Mouse (Mus musculus) liver, adult 2 months (tissue): ENCODE results near the gene Stk4. TPM values are rescaled to one million over a fixed set of nuclear protein-coding genes. Genes with fewer than 3 reads are reported as not detected.

ENCODE experiments used
- DNase-seq: peaks from one replicate; pipeline ENCODE4 v3.0.0-alpha.2; 2011; ENCODE audit warnings: low read depth, low spot score; ENCODE audit errors: extremely low read depth
- H3K27ac ChIP-seq: fragments of 200-500 bp; replicated peaks from 2 replicates; pipeline ENCODE4 v1.5.1; 2012; ENCODE audit warnings: low read depth, mild to moderate bottlenecking, control low read depth, inconsistent platforms, low read length; ENCODE audit not compliant: insufficient read depth
- H3K27me3 ChIP-seq: fragments of 200-500 bp; 2 replicates; pipeline ENCODE4 v1.6.1; 2012; ENCODE audit warnings: mild to moderate bottlenecking, moderate library complexity, low read length, inconsistent platforms; ENCODE audit not compliant: control insufficient read depth, insufficient read depth
- H3K36me3 ChIP-seq: fragments of 200-500 bp; 2 replicates; pipeline ENCODE4 v1.6.1; 2012; ENCODE audit warnings: low read length, inconsistent platforms; ENCODE audit not compliant: control insufficient read depth, insufficient read depth
- H3K4me1 ChIP-seq: fragments of 200-500 bp; 2 replicates; pipeline ENCODE4 v1.6.1; 2011; ENCODE audit warnings: low read length; ENCODE audit not compliant: control insufficient read depth, insufficient read depth
- H3K4me3 ChIP-seq: fragments of 200-500 bp; 2 replicates; pipeline ENCODE4 v1.5.1; 2011; ENCODE audit warnings: low read depth, mild to moderate bottlenecking, control low read depth, low read length, moderate library complexity; ENCODE audit not compliant: insufficient read depth
- H3K79me2 ChIP-seq: fragments of 200-500 bp; 2 replicates; pipeline ENCODE4 v1.6.1; 2012; ENCODE audit warnings: inconsistent platforms, mild to moderate bottlenecking, low read length, moderate library complexity; ENCODE audit not compliant: control insufficient read depth, insufficient read depth
- H3K9ac ChIP-seq: fragments of 200-500 bp; 2 replicates; pipeline ENCODE4 v1.6.1; 2012; ENCODE audit warnings: low read depth, mild to moderate bottlenecking, control low read depth, inconsistent platforms, low read length
- CTCF ChIP-seq: fragments of 200-500 bp; IDR thresholded peaks from 2 replicates; pipeline ENCODE4 v1.5.1; 2011; ENCODE audit warnings: low read depth, low read length, control low read depth
- POLR2A ChIP-seq: fragments of 200-500 bp; IDR thresholded peaks from 2 replicates; pipeline ENCODE4 v1.6.1; 2011; ENCODE audit warnings: low read length, control low read depth; ENCODE audit not compliant: insufficient read depth; ENCODE audit errors: extremely low read depth
- WGBS: fragments of 180-500 bp; shearing (Covaris S2); methylation state at CpG from one replicate; pipeline ENCODE4 v1.1.7; 2018; 5-methylcytosine and 5-hydroxymethylcytosine counted together
- polyA plus RNA-seq: library from polyadenylated mRNA; depleted of rRNA; stranded (reverse); fragments of >200 nt; gene quantifications from 2 replicates; pipeline ENCODE4 v1.2.3, GENCODE M21; 2012
- total RNA-seq: library from RNA; depleted of rRNA; stranded (reverse); fragments of >200 nt; gene quantifications from 2 replicates; pipeline ENCODE4 v1.2.3, GENCODE M21; 2014

The Stk4 gene
- total and polyA plus RNA-seq, 2 experiments, result 4.7 to 13.9 TPM

- Histone ChIP-seq H3K4me1 (no peaks in the 10 kb centered on the region), H3K9ac (no peak overlapping the region), H3K27me3 (no peaks in the 10 kb centered on the region), H3K79me2 (no peaks in the 10 kb centered on the region), H3K36me3 (peaks cover 8% of the 10 kb centered on the region; the same call in 1 of the 2 replicates), H3K27ac (no peak overlapping the region), H3K4me3 (no peak overlapping the region)
- WGBS, result 92% methylated on average over 16 of the region's 16 CpGs
- no peak for TF ChIP-seq POLR2A
- TF ChIP-seq CTCF, result no peak
- DNase-seq, result no peak
Measured at GRCm38 (mm10) chr2:164107125-164107874, 37.2 kb downstream of the Stk4 start.

DNA sequence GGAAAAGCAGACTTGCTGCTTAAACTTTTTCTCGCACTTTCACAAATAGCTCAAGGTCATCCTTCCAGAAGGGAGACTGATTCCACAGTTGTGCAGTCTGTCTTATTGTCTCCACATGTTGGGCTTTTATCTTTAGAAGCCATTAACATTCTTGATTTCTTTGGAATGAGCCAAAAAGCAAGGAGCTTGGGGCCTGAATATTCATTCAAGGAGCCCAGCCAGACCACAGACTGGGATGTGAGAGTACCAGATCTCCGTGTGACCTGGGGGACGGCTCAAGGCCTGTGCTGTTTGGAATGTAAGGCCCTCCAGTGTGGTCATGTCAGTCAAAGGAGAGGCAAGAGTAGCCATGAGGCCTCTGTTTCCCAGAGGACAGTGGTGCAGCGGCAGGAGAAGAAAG is 38.4 kb downstream of the Stk4 start:
- H3K27ac ChIP-seq, result no peak overlapping the region
- H3K9ac ChIP-seq, result no peak overlapping the region
- H3K36me3 ChIP-seq, result peaks cover 6% of the 10 kb centered on the region; the same call in 1 of the 2 replicates
- no peak overlapping the region for H3K4me3 ChIP-seq
- WGBS, result 94% methylated on average over 4 of the region's 4 CpGs
- H3K27me3 ChIP-seq, result no peaks in the 10 kb centered on the region
- no peak for TF ChIP-seq CTCF
- TF ChIP-seq POLR2A, result no peak
- H3K79me2 ChIP-seq, result no peaks in the 10 kb centered on the region
- no peaks in the 10 kb centered on the region for H3K4me1 ChIP-seq
- DNase-seq, result no peak

GRCm38 (mm10) chr2:164111546-164111945 is 41.4 kb downstream of the Stk4 start:
- H3K4me3 ChIP-seq, result no peak overlapping the region
- H3K4me1 ChIP-seq, result no peaks in the 10 kb centered on the region
- peaks cover 7% of the 10 kb centered on the region for H3K36me3 ChIP-seq
- no peaks in the 10 kb centered on the region for H3K27me3 ChIP-seq
- no peak overlapping the region for H3K9ac ChIP-seq
- no peaks in the 10 kb centered on the region for H3K79me2 ChIP-seq
- H3K27ac ChIP-seq, result no peak overlapping the region
- WGBS, result 84% methylated on average over 8 of the region's 8 CpGs
- TF ChIP-seq POLR2A (no peak), CTCF (no peak)
- no peak for DNase-seq

GRCm38 (mm10) chr2:164114051-164114450 is 43.9 kb downstream of the Stk4 start:
- Histone ChIP-seq H3K79me2 (no peaks in the 10 kb centered on the region), H3K9ac (no peak overlapping the region), H3K36me3 (peaks cover 16% of the 10 kb centered on the region), H3K27me3 (no peaks in the 10 kb centered on the region), H3K4me1 (no peaks in the 10 kb centered on the region), H3K4me3 (no peak overlapping the region), H3K27ac (no peak overlapping the region)
- WGBS, result 96% methylated on average over 6 of the region's 6 CpGs
- no peak for DNase-seq
- TF ChIP-seq POLR2A (no peak), CTCF (no peak)

DNA sequence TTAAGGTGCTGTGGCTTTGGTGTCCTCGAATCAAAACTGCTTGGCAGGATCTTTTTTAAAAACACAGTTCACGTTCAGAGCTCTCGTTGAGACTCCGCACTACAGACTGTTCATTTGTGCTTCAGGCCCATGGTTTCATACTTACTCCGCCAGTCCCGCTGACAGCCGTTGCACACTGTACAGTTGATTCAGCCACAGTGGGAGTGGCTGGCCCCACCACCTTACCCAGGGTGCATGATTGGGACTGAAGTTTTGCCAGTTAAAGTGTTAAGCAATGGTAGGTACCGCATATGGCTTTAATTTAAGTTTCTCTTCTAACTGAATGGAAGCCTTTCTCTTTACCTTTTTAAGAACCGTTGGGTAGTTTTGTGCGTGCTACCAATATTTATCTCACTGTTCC is 45.4 kb downstream of the Stk4 start:
- 91% methylated on average over 10 of the region's 10 CpGs for WGBS
- no peak for DNase-seq

DNA sequence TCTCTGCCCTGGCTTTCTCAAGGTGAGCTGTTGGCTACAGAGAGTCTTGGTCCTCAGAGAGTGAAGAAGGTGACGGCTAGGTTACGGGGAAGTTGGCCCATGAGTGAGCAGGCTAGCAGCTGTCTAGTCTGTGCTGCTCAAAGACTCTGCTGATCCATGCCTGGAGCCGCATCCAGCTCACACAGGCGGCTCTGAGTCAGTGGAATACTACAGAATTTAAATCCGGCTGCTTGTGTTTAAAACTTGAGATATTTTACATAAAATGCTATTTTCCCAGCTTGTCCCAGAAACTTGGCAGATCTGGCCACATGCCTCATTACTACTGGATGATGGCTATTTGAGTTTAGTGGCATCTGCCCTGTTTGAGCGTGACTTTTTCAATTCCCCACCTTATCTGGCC is 49.4 kb downstream of the Stk4 start:
- Histone ChIP-seq H3K27ac (no peak overlapping the region), H3K9ac (no peak overlapping the region), H3K79me2 (no peaks in the 10 kb centered on the region), H3K27me3 (no peaks in the 10 kb centered on the region), H3K4me1 (no peaks in the 10 kb centered on the region), H3K4me3 (no peak overlapping the region), H3K36me3 (peaks cover 30% of the 10 kb centered on the region)
- TF ChIP-seq CTCF, result no peak
- no peak for TF ChIP-seq POLR2A
- WGBS, result 98% methylated on average over 6 of the region's 6 CpGs
- no peak for DNase-seq

More for the DNA sequence above, 45.4 kb downstream of the Stk4 start:
- no peak for TF ChIP-seq POLR2A
- no peak for TF ChIP-seq CTCF
- Histone ChIP-seq H3K27ac (no peak overlapping the region), H3K36me3 (peaks cover 26% of the 10 kb centered on the region), H3K4me1 (no peaks in the 10 kb centered on the region), H3K9ac (no peak overlapping the region), H3K4me3 (no peak overlapping the region), H3K27me3 (no peaks in the 10 kb centered on the region), H3K79me2 (no peaks in the 10 kb centered on the region)
